Mouse (Mus musculus) liver (tissue): ENCODE measurements around the gene Btbd1.

Experiments
- DNase-seq: peaks from one replicate; pipeline ENCODE4 v3.0.0-alpha.2; 2020; ENCODE audit warnings: mixed read lengths

Btbd1 gene

DNA sequence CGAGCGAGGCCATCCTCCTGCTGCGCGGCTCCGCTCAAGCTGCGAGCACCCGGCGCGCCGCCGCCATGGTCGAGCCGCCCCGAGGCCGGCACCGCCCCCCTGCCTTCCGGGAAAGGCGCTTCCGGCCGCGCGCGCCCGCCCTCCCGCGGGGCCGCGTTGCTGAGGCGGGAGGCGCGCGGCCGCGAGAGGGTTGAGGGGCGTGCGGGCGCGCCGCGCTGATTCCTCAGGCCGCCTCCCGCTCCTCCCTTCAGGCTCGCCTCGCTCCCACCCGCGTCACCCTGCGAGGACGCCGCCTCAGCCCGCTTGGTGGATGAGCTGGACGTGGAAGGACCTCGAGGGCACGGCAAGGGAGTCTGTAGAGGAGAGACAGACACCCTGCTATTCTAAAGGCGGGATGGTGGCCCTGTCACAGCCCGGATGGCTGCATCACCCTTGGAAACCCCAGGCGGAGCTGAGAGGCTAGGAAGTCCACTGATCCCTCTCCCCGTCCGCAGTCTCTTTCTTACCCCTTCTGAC is at the start of gene Btbd1:
Gene Btbd1, minus strand, starts transcription at position 53 of the 516 bp plus-strand sequence.
- peak; percentile 87 for DNase-seq

GRCm38 (mm10) chr7:81875372-81875771 is 46.1 kb upstream of the Btbd1 start:
- no peak for DNase-seq

GRCm38 (mm10) chr7:81874636-81875035 is 45.4 kb upstream of the Btbd1 start:
- no peak for DNase-seq

GRCm38 (mm10) chr7:81873807-81874206 is 44.6 kb upstream of the Btbd1 start:
- no peak for DNase-seq

DNA sequence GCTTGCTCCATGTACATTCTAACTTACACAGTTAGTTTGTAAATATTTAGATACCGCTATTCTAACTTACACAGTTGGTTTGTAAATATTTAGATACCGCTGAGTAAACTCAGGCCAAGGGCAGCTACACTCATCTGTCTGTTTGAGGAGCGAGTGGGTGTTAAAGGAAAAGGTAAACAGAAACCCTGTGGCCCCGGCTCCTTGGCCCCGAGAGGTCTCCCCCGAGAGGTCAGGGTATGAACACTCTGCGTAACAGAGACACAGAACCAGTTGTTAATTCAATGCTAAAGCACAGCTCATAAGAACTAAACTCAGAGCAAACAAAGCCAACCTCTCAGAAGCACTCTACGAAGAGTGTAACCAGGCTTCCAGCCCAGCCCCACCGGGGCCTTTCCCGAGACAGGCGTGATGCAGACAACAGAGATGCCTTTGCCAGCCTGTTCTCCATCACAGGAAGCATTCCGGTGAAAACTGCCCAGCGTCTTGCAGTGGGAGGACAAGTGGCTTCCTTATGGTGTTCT is 43.3 kb upstream of the Btbd1 start:
- DNase-seq: no peak

GRCm38 (mm10) chr7:81868158-81868557 is 38.9 kb upstream of the Btbd1 start:
- DNase-seq: peak; percentile 74

GRCm38 (mm10) chr7:81867231-81867930 is 38.1 kb upstream of the Btbd1 start:
- DNase-seq: no peak

DNA sequence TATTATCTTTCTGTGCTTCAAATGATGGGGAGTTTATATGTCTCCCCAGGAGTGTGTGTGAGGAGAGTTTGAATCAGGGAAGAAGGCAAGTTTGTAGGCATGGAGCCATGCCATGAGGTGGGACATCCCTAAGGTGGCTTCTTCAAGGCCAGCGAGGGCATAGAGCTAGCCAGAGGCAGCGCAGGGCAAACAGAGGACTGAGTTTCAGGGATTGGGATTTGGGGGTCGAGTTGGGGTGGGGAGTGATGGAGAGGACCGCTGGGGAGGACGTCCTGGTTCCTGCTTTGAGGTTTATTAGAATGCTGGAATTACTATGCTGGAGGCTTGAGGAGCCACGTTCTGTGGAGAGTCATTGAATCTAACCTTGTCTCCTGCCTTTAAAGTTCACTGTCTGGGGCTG is 36.7 kb upstream of the Btbd1 start:
- no peak for DNase-seq

DNA sequence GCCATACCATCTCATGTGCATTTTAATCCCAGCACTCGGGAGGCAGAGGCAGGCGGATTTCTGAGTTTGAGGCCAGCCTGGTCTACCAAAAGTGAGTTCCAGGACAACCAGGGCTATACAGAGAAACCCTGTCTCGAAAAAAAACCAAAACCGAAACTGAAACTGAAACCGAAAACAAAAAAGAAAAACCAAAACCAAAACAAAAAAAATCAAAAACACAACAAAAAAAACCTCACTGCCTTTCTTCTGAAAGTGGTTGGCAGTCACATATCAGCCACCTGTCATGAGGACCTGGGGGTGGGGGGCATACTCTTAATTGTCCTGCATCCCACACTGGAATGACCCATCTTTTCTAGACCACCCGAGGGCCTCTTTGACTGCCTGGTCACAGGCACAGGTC is 35.3 kb upstream of the Btbd1 start:
- no peak for DNase-seq

DNA sequence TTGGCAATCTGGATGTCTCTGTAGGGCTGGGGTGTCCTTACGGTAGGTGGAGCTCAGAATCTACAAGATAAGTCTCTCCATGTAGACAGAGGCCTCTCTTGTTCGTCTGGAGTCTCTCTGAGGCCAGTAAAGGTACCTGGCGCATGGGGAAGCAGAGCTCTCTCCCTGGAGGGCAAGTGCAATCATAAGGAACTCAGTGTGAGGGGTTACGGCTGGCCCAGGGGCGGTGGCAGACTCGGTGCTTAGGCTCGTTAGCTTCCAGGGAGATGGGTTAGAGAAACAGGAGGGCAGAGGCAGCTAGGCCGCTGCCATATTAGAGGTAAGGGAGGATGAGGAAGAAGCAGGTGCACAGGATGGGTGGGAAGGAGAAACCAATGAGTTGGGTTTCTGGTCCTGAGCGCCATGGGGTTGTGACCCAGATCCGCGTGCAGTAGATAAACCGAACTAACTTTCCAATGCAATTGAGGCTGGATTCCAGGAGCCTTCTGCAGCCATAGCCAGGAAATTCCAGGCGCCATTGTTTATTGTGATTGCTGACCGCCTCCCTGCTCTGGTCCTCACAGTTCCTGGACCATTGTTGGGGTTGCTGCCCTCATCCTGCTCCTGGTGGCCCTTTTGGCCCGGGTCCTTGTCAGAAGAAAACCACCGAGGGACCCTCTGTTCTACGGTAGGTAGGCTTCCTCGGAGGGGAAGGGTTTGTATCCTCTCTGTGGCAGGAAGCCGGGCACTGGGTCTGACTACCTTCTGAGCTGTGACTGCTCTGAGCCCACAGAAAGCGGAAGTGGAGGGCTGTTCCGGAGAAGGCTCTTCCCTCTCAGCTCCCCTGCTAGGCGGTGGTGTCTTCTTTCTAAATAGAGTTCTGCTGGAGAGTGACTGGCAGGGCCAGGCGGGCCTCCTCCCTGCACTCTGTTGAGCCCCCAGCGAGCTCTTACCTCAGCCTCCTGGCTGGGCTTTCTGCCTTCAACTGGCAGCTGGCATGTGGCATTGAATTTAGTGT is 33.7 kb upstream of the Btbd1 start:
- peak; percentile 42 for DNase-seq

GRCm38 (mm10) chr7:81861921-81862320 is 32.7 kb upstream of the Btbd1 start:
- no peak for DNase-seq

GRCm38 (mm10) chr7:81861461-81861860 is 32.2 kb upstream of the Btbd1 start:
- no peak for DNase-seq

DNA sequence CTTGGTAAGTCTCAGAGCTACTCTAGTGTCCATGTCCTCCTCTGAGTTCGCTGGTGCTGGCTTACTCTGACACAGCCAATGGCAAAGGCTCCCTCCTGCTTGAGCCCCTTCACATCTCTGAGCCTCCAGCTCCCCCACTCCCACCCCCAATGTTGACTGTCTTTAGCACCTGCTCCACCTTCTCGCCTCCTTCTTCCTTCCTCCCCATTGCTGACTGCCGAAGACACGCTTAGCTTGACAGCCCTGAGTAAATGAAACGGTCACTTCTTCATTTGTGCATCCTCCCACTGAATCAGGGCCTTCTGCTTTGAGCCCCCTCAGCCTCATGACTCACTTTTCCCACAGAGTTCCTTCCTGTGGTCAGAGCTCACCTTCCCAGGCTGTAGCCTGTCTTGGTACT is 31.8 kb upstream of the Btbd1 start:
- DNase-seq: no peak

GRCm38 (mm10) chr7:81860071-81860470 is 30.8 kb upstream of the Btbd1 start:
- DNase-seq: peak; percentile 38

GRCm38 (mm10) chr7:81858968-81859721 is 29.9 kb upstream of the Btbd1 start, which contains the start of gene Tm6sf1:
TSS of gene Tm6sf1 (plus strand) at chr7:81859001.
- peak; percentile 41 for DNase-seq

- DNase-seq: no peak
Measured at GRCm38 (mm10) chr7:81858236-81858635, 29.0 kb upstream of the Btbd1 start.

- DNase-seq: no peak
Measured at GRCm38 (mm10) chr7:81856221-81856620, 27.0 kb upstream of the Btbd1 start.

DNA sequence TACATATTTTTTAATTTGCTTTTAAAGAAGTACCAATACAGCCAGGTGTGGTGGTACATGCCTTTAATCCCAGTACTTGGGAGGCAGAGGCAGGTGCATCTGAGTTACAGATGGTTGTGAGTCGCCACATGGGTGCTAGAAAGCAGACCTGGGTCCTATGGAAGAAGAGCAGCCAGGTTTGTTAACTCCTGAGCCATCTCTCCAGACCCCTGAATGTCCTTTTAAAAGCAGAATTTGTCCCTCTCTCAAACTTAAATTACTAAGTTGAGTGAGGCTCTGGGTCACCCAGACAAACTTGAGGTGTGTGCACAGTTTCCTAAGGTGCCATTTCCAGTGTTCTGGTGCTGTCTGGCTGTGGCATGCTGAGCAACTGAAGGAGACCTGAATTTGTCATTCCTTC is 26.5 kb upstream of the Btbd1 start, which contains the start of gene Gm10160:
Gene Gm10160, minus strand, starts transcription at position 101 of the 400 bp plus-strand sequence.
- DNase-seq: no peak

DNA sequence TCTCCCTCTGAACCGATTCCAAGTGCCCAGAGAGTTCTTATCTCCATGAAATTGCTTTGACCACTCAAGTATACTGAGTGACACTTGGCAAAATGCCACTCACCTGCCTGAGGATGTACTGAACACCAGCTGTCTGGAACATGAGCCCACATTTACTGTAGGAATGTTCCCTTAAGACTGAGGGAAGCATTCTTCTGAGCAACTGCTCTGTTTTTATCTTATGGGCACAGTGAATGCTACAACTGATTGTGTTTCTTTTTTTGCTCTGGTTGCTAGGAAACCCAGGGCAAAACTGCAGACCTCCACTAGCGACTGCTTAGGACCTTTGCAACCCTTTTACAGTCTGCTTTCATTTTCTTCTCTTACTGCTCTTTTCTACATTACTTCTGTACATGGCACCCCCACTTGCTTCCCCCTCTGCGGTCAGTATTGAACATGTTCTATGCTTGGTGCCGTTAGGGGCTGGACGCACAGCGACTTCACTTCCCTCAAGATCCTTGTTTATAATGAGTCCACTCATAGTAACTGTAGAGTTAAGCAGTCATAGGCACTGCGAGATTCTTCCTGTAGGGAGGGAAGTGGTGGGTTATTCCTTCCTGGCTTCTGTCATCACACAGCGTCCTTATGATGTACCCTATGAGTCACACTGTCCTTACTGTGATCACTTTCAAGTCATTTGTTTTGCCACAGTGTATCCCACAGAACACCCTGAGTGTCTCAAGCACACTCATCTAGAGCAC is 25.5 kb upstream of the Btbd1 start:
- DNase-seq: no peak

- DNase-seq: no peak
Measured at GRCm38 (mm10) chr7:81851706-81852105, 22.5 kb upstream of the Btbd1 start.

DNA sequence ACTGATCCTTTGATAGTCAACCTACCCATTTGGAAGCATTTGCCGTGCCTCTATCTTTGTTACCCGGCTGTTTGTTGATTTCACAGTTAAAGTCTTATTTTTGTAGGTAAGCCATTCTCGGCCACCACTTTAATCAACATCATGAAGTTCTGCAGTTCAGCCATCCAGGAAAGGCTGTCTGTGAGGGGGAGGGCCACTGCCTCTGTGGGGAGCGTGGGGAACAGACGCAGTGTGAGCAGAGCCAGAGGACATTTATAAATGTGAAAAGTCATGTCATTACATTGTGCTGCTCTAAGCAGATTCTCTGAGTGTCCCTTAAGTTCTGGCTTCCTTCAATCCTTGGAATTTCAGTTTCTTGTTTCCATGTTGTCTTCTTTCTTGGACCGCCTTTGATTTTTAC is 20.9 kb upstream of the Btbd1 start:
- DNase-seq: no peak

DNA sequence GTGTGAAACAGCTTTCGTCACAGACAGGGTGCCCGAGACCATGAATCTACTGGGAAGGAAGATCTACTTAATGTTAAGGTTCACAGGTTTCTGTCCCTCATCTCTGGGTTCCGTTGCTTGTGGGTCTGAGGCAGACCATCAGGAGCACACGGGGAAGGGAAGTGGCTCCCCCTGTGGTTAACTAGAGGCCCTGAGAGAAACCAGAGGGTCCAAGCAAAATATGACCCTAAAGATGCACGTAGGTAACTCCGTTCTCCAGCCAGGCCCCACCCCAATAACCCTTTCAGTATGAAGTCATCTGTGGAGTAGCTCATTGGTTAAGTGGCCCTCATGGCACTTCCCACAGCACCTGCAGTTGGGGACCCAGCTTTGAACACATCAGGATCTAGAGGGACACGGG is 20.4 kb upstream of the Btbd1 start:
- DNase-seq: no peak
